Mouse (Mus musculus) spleen, adult 2 months (tissue): ENCODE results near the gene Efemp1.

Experiments
- CTCF ChIP-seq: fragments of 200-500 bp; IDR thresholded peaks from 2 replicates; pipeline ENCODE4 v1.5.1; 2011; ENCODE audit warnings: mild to moderate bottlenecking, inconsistent platforms; ENCODE audit not compliant: insufficient read depth, insufficient read length, insufficient replicate concordance; ENCODE audit errors: extremely low read depth
- POLR2A ChIP-seq: fragments of 200-500 bp; IDR thresholded peaks from 2 replicates; pipeline ENCODE4 v1.6.1; 2011; ENCODE audit warnings: low read depth, low read length, inconsistent platforms

GRCm38 (mm10) chr11:28811874-28812273 is 41.1 kb upstream of the Efemp1 start:
- TF ChIP-seq CTCF (no peak), POLR2A (no peak)
